Mouse (Mus musculus) cerebellum, adult 8-10 months (tissue): ENCODE measurements at regions not wholly inside any gene's neighbourhood (a gene's known extent, or its start where the extent isn't known, plus 50 kb on each side); places are given as distances from the start of the nearest gene placed in this dataset.

ENCODE experiments used
- DNase-seq: peaks from one replicate; pipeline ENCODE4 v3.0.0; 2022

GRCm38 (mm10) chr15:59833232-59833631 lies 183.2 kb downstream of the 4933412E24Rik start:
- no peak for DNase-seq

GRCm38 (mm10) chr15:59831481-59831880 lies 184.9 kb downstream of the 4933412E24Rik start:
- no peak for DNase-seq

GRCm38 (mm10) chr15:59830553-59831462 lies 185.6 kb downstream of the 4933412E24Rik start:
- no peak for DNase-seq

GRCm38 (mm10) chr15:59828421-59828820 lies 188.0 kb downstream of the 4933412E24Rik start:
- peak; percentile 76 for DNase-seq

- peak; percentile 45 for DNase-seq
Observed at GRCm38 (mm10) chr15:59826164-59826950, 190.1 kb downstream of the 4933412E24Rik start.

- DNase-seq, result no peak
Observed at GRCm38 (mm10) chr15:59823921-59824320, 192.5 kb downstream of the 4933412E24Rik start.

GRCm38 (mm10) chr15:59822995-59823681 lies 193.3 kb downstream of the 4933412E24Rik start:
- no peak for DNase-seq

- DNase-seq, result no peak
Observed at GRCm38 (mm10) chr15:59820317-59820716, 196.1 kb downstream of the 4933412E24Rik start.

- no peak for DNase-seq
Observed at GRCm38 (mm10) chr15:59816031-59816430, 200.4 kb downstream of the 4933412E24Rik start.

- no peak for DNase-seq
Observed at GRCm38 (mm10) chr15:59811566-59811965, 204.8 kb downstream of the 4933412E24Rik start.

- no peak for DNase-seq
Observed at GRCm38 (mm10) chr15:59809361-59809760, 207.1 kb downstream of the 4933412E24Rik start.

GRCm38 (mm10) chr15:59807723-59808122 lies 208.7 kb downstream of the 4933412E24Rik start:
- no peak for DNase-seq

GRCm38 (mm10) chr15:59805771-59806170 lies 210.6 kb downstream of the 4933412E24Rik start:
- no peak for DNase-seq

GRCm38 (mm10) chr15:59804821-59805220 lies 211.6 kb downstream of the 4933412E24Rik start:
- no peak for DNase-seq

GRCm38 (mm10) chr15:59804394-59804793 lies 212.0 kb downstream of the 4933412E24Rik start:
- no peak for DNase-seq

GRCm38 (mm10) chr15:59802276-59802675 lies 214.1 kb downstream of the 4933412E24Rik start:
- no peak for DNase-seq

GRCm38 (mm10) chr15:59799124-59799815 lies 217.1 kb downstream of the 4933412E24Rik start:
- no peak for DNase-seq

- DNase-seq, result no peak
Observed at GRCm38 (mm10) chr15:59798486-59798885, 217.9 kb downstream of the 4933412E24Rik start.

- peak; percentile 40 for DNase-seq
Observed at GRCm38 (mm10) chr15:59795717-59796116, 220.7 kb downstream of the 4933412E24Rik start.

- no peak for DNase-seq
Observed at GRCm38 (mm10) chr15:59794871-59795270, 221.5 kb downstream of the 4933412E24Rik start.

- DNase-seq, result no peak
Observed at GRCm38 (mm10) chr15:59786706-59787425, 229.5 kb downstream of the 4933412E24Rik start.

- no peak for DNase-seq
Observed at GRCm38 (mm10) chr15:59785981-59786380, 230.4 kb downstream of the 4933412E24Rik start.
